Mouse (Mus musculus) MEL (cell line): ENCODE results near the gene Fam151a. TPM values are rescaled to one million over a fixed set of nuclear protein-coding genes. Genes with fewer than 3 reads are reported as not detected.

Experiments used
- DNase-seq: peaks from one replicate; pipeline ENCODE4 v3.0.0; 2011; ENCODE audit warnings: low read depth, low spot score
- H3K27ac ChIP-seq: 2 replicates; pipeline ENCODE4 v1.5.1; 2012; ENCODE audit warnings: low read depth, mild to moderate bottlenecking, control low read depth, low read length, moderate library complexity; ENCODE audit not compliant: control insufficient read depth
- H3K27me3 ChIP-seq, 2 experiments: fragments of 150-350 bp in 1 of 2; sonication (generic) in 1 of 2; 2 replicates each; pipeline ENCODE4 v1.6.1; 2012; ENCODE audit warnings: low read length in 2 of 2, mild to moderate bottlenecking in 2 of 2, improper control_type of control experiment in 1 of 2, moderate library complexity in 1 of 2; ENCODE audit not compliant: insufficient read depth in 2 of 2, control insufficient read depth in 1 of 2
- H3K36me3 ChIP-seq, 2 experiments: 2 replicates each; pipeline ENCODE4 v1.6.1; 2012 to 2014; ENCODE audit warnings: low read length in 2 of 2, improper control_type of control experiment in 1 of 2, inconsistent platforms in 1 of 2, mild to moderate bottlenecking in 1 of 2; ENCODE audit not compliant: insufficient read depth in 2 of 2, control insufficient read depth in 1 of 2
- H3K4me1 ChIP-seq, 2 experiments: fragments of 150-350 bp in 1 of 2; sonication (generic) in 1 of 2; 2 replicates each; pipeline ENCODE4 v1.6.1; 2012; ENCODE audit warnings: low read length in 2 of 2, improper control_type of control experiment in 1 of 2, mild to moderate bottlenecking in 1 of 2; ENCODE audit not compliant: insufficient read depth in 2 of 2, control insufficient read depth in 1 of 2
- H3K4me3 ChIP-seq, 2 experiments: fragments of 150-350 bp in 1 of 2; sonication (generic) in 1 of 2; 2 replicates each; pipeline ENCODE4 v1.5.1; 2012; ENCODE audit warnings: low read depth in 2 of 2, low read length in 2 of 2, mild to moderate bottlenecking in 2 of 2, moderate library complexity in 2 of 2, control low read depth in 1 of 2, improper control_type of control experiment in 1 of 2; ENCODE audit not compliant: control insufficient read depth in 1 of 2, insufficient read depth in 1 of 2
- H3K79me2 ChIP-seq: 2 replicates; pipeline ENCODE4 v1.6.1; 2012; ENCODE audit warnings: mild to moderate bottlenecking, low read length, moderate library complexity; ENCODE audit not compliant: control insufficient read depth, poor library complexity, insufficient read depth
- H3K9ac ChIP-seq: 2 replicates; pipeline ENCODE4 v1.6.1; 2012; ENCODE audit warnings: low read depth, mild to moderate bottlenecking, control low read depth, low read length, moderate library complexity; ENCODE audit not compliant: control insufficient read depth, poor library complexity, severe bottlenecking
- H3K9me3 ChIP-seq: fragments of 150-350 bp; sonication (generic); replicated peaks from 2 replicates; pipeline ENCODE4 v1.6.1; 2012; ENCODE audit warnings: mild to moderate bottlenecking, low read length, improper control_type of control experiment, moderate library complexity; ENCODE audit not compliant: insufficient read depth
- CHD1 ChIP-seq: IDR thresholded peaks from 2 replicates; pipeline ENCODE4 v1.6.1; 2012; ENCODE audit warnings: low read depth, mild to moderate bottlenecking, inconsistent platforms, low read length, improper control_type of control experiment
- CTCF ChIP-seq, 3 experiments: IDR thresholded peaks in 2 of 3; conservative IDR thresholded peaks in 1 of 3; 2 replicates each; pipeline ENCODE4 v1.5.1; 2011 to 2012; ENCODE audit warnings: low read length in 3 of 3, low read depth in 2 of 3, mild to moderate bottlenecking in 2 of 3, improper control_type of control experiment in 1 of 3, inconsistent platforms in 1 of 3, mixed read lengths in 1 of 3, moderate library complexity in 1 of 3; ENCODE audit not compliant: control insufficient read depth in 1 of 3, insufficient read depth in 1 of 3, poor library complexity in 1 of 3, severe bottlenecking in 1 of 3
- ETS1 ChIP-seq: IDR thresholded peaks from 2 replicates; pipeline ENCODE4 v1.6.1; 2012; ENCODE audit warnings: low read depth, mild to moderate bottlenecking, inconsistent platforms, low read length, improper control_type of control experiment, moderate library complexity
- GABPA ChIP-seq: IDR thresholded peaks from 2 replicates; pipeline ENCODE4 v1.6.1; 2012; ENCODE audit warnings: low read depth, mild to moderate bottlenecking, inconsistent platforms, low read length, improper control_type of control experiment, moderate library complexity
- GATA1 ChIP-seq: IDR thresholded peaks from 2 replicates; pipeline ENCODE4 v1.6.1; 2011; ENCODE audit warnings: low read depth, low read length, improper control_type of control experiment
- KAT2A ChIP-seq: conservative IDR thresholded peaks from 2 replicates; pipeline ENCODE4 v1.6.1; 2012; ENCODE audit warnings: low read depth, low read length, improper control_type of control experiment, inconsistent platforms
- MAFK ChIP-seq: IDR thresholded peaks from 2 replicates; pipeline ENCODE4 v1.6.1; 2011; ENCODE audit warnings: low read depth, mild to moderate bottlenecking, low read length, improper control_type of control experiment, borderline replicate concordance
- MYC ChIP-seq: IDR thresholded peaks from 2 replicates; pipeline ENCODE4 v1.6.1; 2011; ENCODE audit warnings: low read depth, mild to moderate bottlenecking, low read length, improper control_type of control experiment, moderate library complexity
- NRF1 ChIP-seq: IDR thresholded peaks from 2 replicates; pipeline ENCODE4 v1.6.1; 2014; ENCODE audit warnings: low read depth, mild to moderate bottlenecking, inconsistent platforms, low read length, improper control_type of control experiment, moderate library complexity; ENCODE audit not compliant: poor library complexity, insufficient read depth, severe bottlenecking
- POLR2A ChIP-seq, 2 experiments: IDR thresholded peaks; 2 replicates each; pipeline ENCODE4 v1.6.1; 2011 to 2012; ENCODE audit warnings: low read length in 2 of 2, mild to moderate bottlenecking in 2 of 2, control low read depth in 1 of 2, improper control_type of control experiment in 1 of 2, low read depth in 1 of 2, moderate library complexity in 1 of 2; ENCODE audit not compliant: control insufficient read depth in 1 of 2, insufficient read depth in 1 of 2, poor library complexity in 1 of 2
- POLR2AphosphoS2 ChIP-seq: IDR thresholded peaks from 2 replicates; pipeline ENCODE4 v1.6.1; 2011; ENCODE audit warnings: low read length, improper control_type of control experiment
- POLR2AphosphoS5 ChIP-seq: IDR thresholded peaks from 2 replicates; pipeline ENCODE4 v1.6.1; 2012; ENCODE audit warnings: low read depth, borderline replicate concordance, mild to moderate bottlenecking, inconsistent platforms, low read length, moderate library complexity, mixed read lengths
- TAL1 ChIP-seq: IDR thresholded peaks from 2 replicates; pipeline ENCODE4 v1.6.1; 2012; ENCODE audit warnings: mild to moderate bottlenecking, inconsistent platforms, low read length, moderate library complexity, mixed read lengths
- TBP ChIP-seq: IDR thresholded peaks from 2 replicates; pipeline ENCODE4 v1.8.0; 2011; ENCODE audit warnings: low read depth, low read length, improper control_type of control experiment
- TCF12 ChIP-seq: IDR thresholded peaks from 2 replicates; pipeline ENCODE4 v1.6.1; 2014; ENCODE audit warnings: low read depth, mild to moderate bottlenecking, inconsistent platforms, low read length, improper control_type of control experiment, moderate library complexity
- ZC3H11A ChIP-seq: IDR thresholded peaks from 2 replicates; pipeline ENCODE4 v1.6.1; 2012; ENCODE audit warnings: low read depth, mild to moderate bottlenecking, inconsistent platforms, low read length, improper control_type of control experiment
- polyA plus RNA-seq, 2 experiments: library from polyadenylated mRNA; stranded (reverse) in 1 of 2; unstranded in 1 of 2; fragments of >175 nt in 1 of 2; fragments of >200 nt in 1 of 2; gene quantifications; 2 replicates each; pipeline versions ENCODE4 v1.2.1 to v1.2.4; 2012; ENCODE audit warnings: low replicate concordance in 2 of 2, low read depth in 1 of 2; ENCODE audit not compliant: insufficient read length in 2 of 2, insufficient read depth in 1 of 2, missing spikeins in 1 of 2
- total RNA-seq: library from RNA; depleted of rRNA; stranded (reverse); fragments of 300-350 nt; gene quantifications from 2 replicates; pipeline ENCODE4 v1.2.3, GENCODE M21; 2012

Fam151a gene
- total and polyA plus RNA-seq, 3 experiments, result 0.08 TPM; not detected in 2

GRCm38 (mm10) chr4:106703956-106704355, 29.7 kb upstream of the Fam151a start:
- no peaks in the 10 kb centered on the region for H3K9me3 ChIP-seq
- no peak overlapping the region for H3K9ac ChIP-seq
- H3K27ac ChIP-seq, result no peak overlapping the region
- DNase-seq, result no peak
- peaks cover 0 to 13% of the 10 kb centered on the region in 2 experiments for H3K27me3 ChIP-seq
- no peaks in the 10 kb centered on the region; a peak in 1 of 4 replicates for H3K36me3 ChIP-seq
- H3K4me3 ChIP-seq, result no peak overlapping the region
- H3K79me2 ChIP-seq, result no peaks in the 10 kb centered on the region
- H3K4me1 ChIP-seq, result no peaks in the 10 kb centered on the region
- TF ChIP-seq GATA1, result no peak
- TF ChIP-seq ETS1, result no peak

- Histone ChIP-seq H3K27me3 (peaks cover 0 to 13% of the 10 kb centered on the region in 2 experiments), H3K9me3 (no peaks in the 10 kb centered on the region), H3K79me2 (no peaks in the 10 kb centered on the region), H3K27ac (no peak overlapping the region), H3K36me3 (no peaks in the 10 kb centered on the region; a peak in 1 of 4 replicates), H3K4me3 (no peak overlapping the region), H3K9ac (no peak overlapping the region), H3K4me1 (no peaks in the 10 kb centered on the region)
- DNase-seq, result no peak
- TF ChIP-seq POLR2A (IDR thresholded peaks at IDR 0.05; ENCODE audit: control insufficient read depth in 1 of 2, insufficient read depth in 1 of 2, low read depth in 1 of 2, low read length in 2 of 2, poor library complexity in 1 of 2), result no peak
- TF ChIP-seq NRF1, result no peak
- no peak for TF ChIP-seq CTCF (IDR thresholded peaks at IDR 0.05 in 2 of 3, conservative IDR thresholded peaks at IDR 0.05 in 1 of 3; ENCODE audit: control insufficient read depth in 1 of 3, insufficient read depth in 1 of 3, low read depth in 2 of 3, low read length in 3 of 3, poor library complexity in 1 of 3, severe bottlenecking in 1 of 3)
- TF ChIP-seq ETS1, result no peak
- no peak for TF ChIP-seq MAFK
- TF ChIP-seq GABPA, result no peak
- TF ChIP-seq TCF12, result no peak
- TF ChIP-seq POLR2AphosphoS5, result no peak
- no peak for TF ChIP-seq MYC
- TF ChIP-seq CHD1, result no peak
- no peak for TF ChIP-seq TBP
- no peak for TF ChIP-seq KAT2A
- no peak for TF ChIP-seq POLR2AphosphoS2
- no peak for TF ChIP-seq TAL1
- TF ChIP-seq ZC3H11A, result no peak
These were observed 29.3 kb upstream of the Fam151a start for GRCm38 (mm10) chr4:106704416-106704815.
